Mouse (Mus musculus) forebrain, embryonic 16.5 days (tissue): ENCODE results near the gene Atp6v0e. TPM values are rescaled to one million over a fixed set of nuclear protein-coding genes. Genes with fewer than 3 reads are reported as not detected.

Source experiments
- ATAC-seq: fragments of 200-750 bp; cut with Nextera tagmentation; 2 replicates; pipeline ENCODE4 v1.8.0; 2017; ENCODE audit warnings: mild to moderate bottlenecking, moderate library complexity
- H3K27ac ChIP-seq: fragments of 300-500 bp; sonication (generic); 2 replicates; pipeline ENCODE4 v1.5.1; 2014; ENCODE audit warnings: low read length, control low read depth
- H3K27me3 ChIP-seq: fragments of 300-500 bp; sonication (generic); replicated peaks from 2 replicates; pipeline ENCODE4 v1.6.1; 2014; ENCODE audit warnings: low read length; ENCODE audit not compliant: control insufficient read depth, insufficient read depth
- H3K36me3 ChIP-seq: fragments of 300-500 bp; sonication (generic); 2 replicates; pipeline ENCODE4 v1.6.1; 2014; ENCODE audit not compliant: control insufficient read depth, insufficient read depth
- H3K4me1 ChIP-seq: fragments of 300-500 bp; sonication (generic); replicated peaks from 2 replicates; pipeline ENCODE4 v1.6.1; 2014; ENCODE audit warnings: low read length; ENCODE audit not compliant: control insufficient read depth, insufficient read depth
- H3K4me2 ChIP-seq: fragments of 300-500 bp; sonication (generic); 2 replicates; pipeline ENCODE4 v1.6.1; 2014; ENCODE audit warnings: mild to moderate bottlenecking, low read length, control low read depth
- H3K4me3 ChIP-seq: fragments of 300-500 bp; sonication (generic); replicated peaks from 2 replicates; pipeline ENCODE4 v1.5.1; 2014; ENCODE audit warnings: mild to moderate bottlenecking, low read length, control low read depth
- H3K9ac ChIP-seq: fragments of 300-500 bp; sonication (generic); replicated peaks from 2 replicates; pipeline ENCODE4 v1.6.1; 2014; ENCODE audit warnings: low read depth, low read length, control low read depth
- H3K9me3 ChIP-seq: fragments of 300-500 bp; sonication (generic); 2 replicates; pipeline ENCODE4 v1.6.1; 2016; ENCODE audit warnings: low read length; ENCODE audit not compliant: control insufficient read depth
- WGBS: fragments of 180-500 bp; shearing (Covaris S2); extraction: QIAGEN DNeasy Blood & Tissue Kit; methylation state at CpG from one replicate; pipeline ENCODE4 v1.1.7; 2014; 5-methylcytosine and 5-hydroxymethylcytosine counted together
- polyA plus RNA-seq: library from polyadenylated mRNA; unstranded; fragments of >200 nt; fragmentation: Nextera tagmentation; extraction: Ambion mirVana; gene quantifications from 2 replicates; pipeline ENCODE4 v1.2.1, GENCODE M21; 2015

Atp6v0e gene
- polyA plus RNA-seq, 1 experiment from 2014 or later, result 129 TPM

GRCm38 (mm10) chr17:26703671-26704070 is 40.6 kb downstream of the Atp6v0e start:
- Histone ChIP-seq H3K27ac (no peak overlapping the region), H3K9ac (no peak overlapping the region), H3K4me2 (no peak overlapping the region), H3K4me1 (no peaks in the 10 kb centered on the region; the same call in 1 of the 2 replicates), H3K4me3 (no peak overlapping the region), H3K9me3 (no peaks in the 10 kb centered on the region), H3K27me3 (no peaks in the 10 kb centered on the region), H3K36me3 (peaks cover 12% of the 10 kb centered on the region)
- ATAC-seq, result no peak
- WGBS, result 87% methylated on average over 4 of the region's 4 CpGs

- H3K36me3 ChIP-seq, result peaks cover 3% of the 10 kb centered on the region; the same call in 1 of the 2 replicates
- no peak overlapping the region for H3K4me3 ChIP-seq
- H3K4me1 ChIP-seq, result peaks cover 9% of the 10 kb centered on the region; the same call in 1 of the 2 replicates
- no peak for ATAC-seq
- H3K9me3 ChIP-seq, result no peaks in the 10 kb centered on the region
- 73% methylated on average over 11 of the region's 11 CpGs for WGBS
- H3K4me2 ChIP-seq, result no peak overlapping the region
- H3K27me3 ChIP-seq, result no peaks in the 10 kb centered on the region
- H3K27ac ChIP-seq, result no peak overlapping the region
- no peak overlapping the region for H3K9ac ChIP-seq
These were observed 42.7 kb downstream of the Atp6v0e start for GRCm38 (mm10) chr17:26705463-26706359.

DNA sequence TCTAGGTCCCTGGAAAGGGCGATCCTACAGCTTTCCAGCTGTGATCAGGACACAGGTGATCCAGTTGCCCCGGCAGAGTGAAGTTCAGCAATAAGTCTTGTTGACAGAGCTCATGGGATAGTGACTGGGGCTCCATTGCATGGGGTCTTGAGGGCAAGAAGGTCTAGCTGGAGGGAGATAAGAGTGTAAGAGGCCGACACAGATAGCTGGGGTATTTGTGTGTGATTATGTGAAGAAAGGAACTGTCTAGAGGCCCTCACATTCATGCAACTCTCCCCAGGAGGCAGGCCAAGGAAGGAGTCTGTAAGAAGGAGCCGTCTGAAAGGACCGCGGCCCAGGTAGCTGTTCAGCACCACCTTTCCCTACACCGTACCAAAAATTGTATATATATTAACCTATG is 44.0 kb downstream of the Atp6v0e start:
- Histone ChIP-seq H3K36me3 (peaks cover 3% of the 10 kb centered on the region; the same call in 1 of the 2 replicates), H3K4me1 (peaks cover 11% of the 10 kb centered on the region; the same call in 1 of the 2 replicates), H3K27me3 (no peaks in the 10 kb centered on the region), H3K27ac (no peak overlapping the region), H3K9me3 (no peaks in the 10 kb centered on the region), H3K4me3 (no peak overlapping the region), H3K9ac (no peak overlapping the region), H3K4me2 (no peak overlapping the region)
- no peak for ATAC-seq
- 74% methylated on average over 7 of the region's 7 CpGs for WGBS

GRCm38 (mm10) chr17:26708499-26708898 is 45.5 kb downstream of the Atp6v0e start:
- Histone ChIP-seq H3K4me2 (no peak overlapping the region), H3K27me3 (no peaks in the 10 kb centered on the region), H3K36me3 (peaks cover 3% of the 10 kb centered on the region; the same call in 1 of the 2 replicates), H3K9ac (no peak overlapping the region), H3K9me3 (no peaks in the 10 kb centered on the region), H3K27ac (no peak overlapping the region), H3K4me1 (peaks cover 11% of the 10 kb centered on the region; the same call in 1 of the 2 replicates), H3K4me3 (no peak overlapping the region)
- no peak for ATAC-seq

DNA sequence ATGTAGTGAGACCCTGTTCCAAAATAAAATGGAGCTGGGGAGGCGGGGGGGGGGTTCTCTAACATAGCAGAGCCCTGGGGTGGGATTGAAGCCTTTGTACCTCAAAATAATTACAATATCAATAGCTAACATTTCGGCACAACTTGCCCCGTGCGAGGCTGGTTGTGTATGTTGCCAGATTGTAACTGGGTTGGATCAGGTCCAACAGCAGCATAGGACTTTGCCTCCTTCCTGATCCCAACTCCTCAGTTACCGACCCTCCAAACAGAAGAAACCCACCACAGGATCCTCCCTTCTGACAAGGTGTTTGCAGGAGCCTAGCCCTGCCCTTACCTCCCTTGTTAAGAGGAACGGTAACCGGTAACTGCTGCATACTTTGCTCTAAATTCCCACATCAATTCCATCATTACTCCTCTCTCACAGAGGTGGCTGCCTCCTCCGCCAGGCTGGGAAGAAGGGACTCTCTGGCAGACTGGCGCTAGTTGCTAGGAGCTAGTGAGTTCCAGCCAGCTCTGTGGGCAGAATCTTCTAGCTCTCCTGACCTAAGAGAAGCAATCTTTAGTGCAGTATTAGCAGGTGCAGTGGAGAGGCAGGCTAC is 46.1 kb downstream of the Atp6v0e start:
- H3K4me2 ChIP-seq, result 0 out of 2 replicates have a peak overlapping the region, but pooled peaks have one; percentile 11
- no peak overlapping the region for H3K9ac ChIP-seq
- no peak overlapping the region for H3K27ac ChIP-seq
- no peaks in the 10 kb centered on the region for H3K9me3 ChIP-seq
- no peak for ATAC-seq
- 20% methylated on average over 9 of the region's 9 CpGs for WGBS
- H3K36me3 ChIP-seq, result peaks cover 3% of the 10 kb centered on the region; the same call in 1 of the 2 replicates
- H3K27me3 ChIP-seq, result no peaks in the 10 kb centered on the region
- peaks cover 11% of the 10 kb centered on the region; the same call in 1 of the 2 replicates for H3K4me1 ChIP-seq
- no peak overlapping the region for H3K4me3 ChIP-seq

DNA sequence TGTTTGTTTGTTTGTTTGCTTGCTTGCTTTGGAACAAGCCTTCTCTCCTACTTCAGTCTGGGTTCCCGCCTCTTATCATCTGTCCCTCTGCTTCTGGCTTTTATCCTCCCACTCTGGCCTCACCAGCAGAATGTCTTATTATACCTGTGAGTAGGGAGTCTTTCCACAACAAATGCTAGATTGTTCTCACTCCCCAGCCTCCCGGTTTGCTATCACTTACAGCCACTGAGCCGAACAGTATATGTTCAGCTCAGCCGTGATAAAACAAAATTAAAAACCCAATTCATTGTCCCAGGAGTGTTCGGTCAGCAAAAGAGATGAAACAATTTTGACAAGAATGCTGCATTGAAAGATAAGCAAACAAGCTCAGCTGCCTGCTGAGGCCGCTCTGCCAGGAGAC is 47.0 kb downstream of the Atp6v0e start:
- no peaks in the 10 kb centered on the region for H3K36me3 ChIP-seq
- H3K4me3 ChIP-seq, result no peak overlapping the region
- H3K27ac ChIP-seq, result no peak overlapping the region
- H3K9me3 ChIP-seq, result no peaks in the 10 kb centered on the region
- no peak for ATAC-seq
- H3K9ac ChIP-seq, result no peak overlapping the region
- H3K4me1 ChIP-seq, result peaks cover 13% of the 10 kb centered on the region
- H3K27me3 ChIP-seq, result no peaks in the 10 kb centered on the region
- H3K4me2 ChIP-seq, result no peak overlapping the region
- WGBS, result 50% methylated on average over 6 of the region's 6 CpGs

GRCm38 (mm10) chr17:26715271-26715758 is 52.3 kb downstream of the Atp6v0e start, which contains the start of gene Crebrf:
Gene Crebrf, plus strand, starts transcription at chr17:26715650.
- H3K4me2 ChIP-seq, result peak within 1 kb of the TSS; percentile 91
- H3K4me1 ChIP-seq, result peaks cover 8% of the 10 kb centered on the region
- H3K4me3 ChIP-seq, result peak within 1 kb of the TSS; percentile 98
- no peaks in the 10 kb centered on the region for H3K36me3 ChIP-seq
- H3K9me3 ChIP-seq, result no peaks in the 10 kb centered on the region
- no peaks in the 10 kb centered on the region for H3K27me3 ChIP-seq
- H3K27ac ChIP-seq, result peak within 1 kb of the TSS; percentile 82
- H3K9ac ChIP-seq, result peak within 1 kb of the TSS; percentile 79
- WGBS, result 0% methylated on average over 34 of the region's 41 CpGs
- ATAC-seq, result peak; percentile 70

GRCm38 (mm10) chr17:26715916-26716717 is 53.1 kb downstream of the Atp6v0e start:
- H3K36me3 ChIP-seq, result no peaks in the 10 kb centered on the region
- peaks cover 6% of the 10 kb centered on the region for H3K4me1 ChIP-seq
- no peaks in the 10 kb centered on the region for H3K9me3 ChIP-seq
- no peaks in the 10 kb centered on the region for H3K27me3 ChIP-seq
- H3K4me2 ChIP-seq, result peak overlapping the region; percentile 91
- peak overlapping the region; percentile 80 for H3K27ac ChIP-seq
- peak overlapping the region; percentile 79 for H3K9ac ChIP-seq
- under 1% methylated on average over 74 of the region's 75 CpGs for WGBS
- peak; percentile 98 for ATAC-seq
- H3K4me3 ChIP-seq, result peak overlapping the region; percentile 98
